Mouse (Mus musculus): Measurements from ENCODE around the gene Acaca.

The Acaca gene

DNA sequence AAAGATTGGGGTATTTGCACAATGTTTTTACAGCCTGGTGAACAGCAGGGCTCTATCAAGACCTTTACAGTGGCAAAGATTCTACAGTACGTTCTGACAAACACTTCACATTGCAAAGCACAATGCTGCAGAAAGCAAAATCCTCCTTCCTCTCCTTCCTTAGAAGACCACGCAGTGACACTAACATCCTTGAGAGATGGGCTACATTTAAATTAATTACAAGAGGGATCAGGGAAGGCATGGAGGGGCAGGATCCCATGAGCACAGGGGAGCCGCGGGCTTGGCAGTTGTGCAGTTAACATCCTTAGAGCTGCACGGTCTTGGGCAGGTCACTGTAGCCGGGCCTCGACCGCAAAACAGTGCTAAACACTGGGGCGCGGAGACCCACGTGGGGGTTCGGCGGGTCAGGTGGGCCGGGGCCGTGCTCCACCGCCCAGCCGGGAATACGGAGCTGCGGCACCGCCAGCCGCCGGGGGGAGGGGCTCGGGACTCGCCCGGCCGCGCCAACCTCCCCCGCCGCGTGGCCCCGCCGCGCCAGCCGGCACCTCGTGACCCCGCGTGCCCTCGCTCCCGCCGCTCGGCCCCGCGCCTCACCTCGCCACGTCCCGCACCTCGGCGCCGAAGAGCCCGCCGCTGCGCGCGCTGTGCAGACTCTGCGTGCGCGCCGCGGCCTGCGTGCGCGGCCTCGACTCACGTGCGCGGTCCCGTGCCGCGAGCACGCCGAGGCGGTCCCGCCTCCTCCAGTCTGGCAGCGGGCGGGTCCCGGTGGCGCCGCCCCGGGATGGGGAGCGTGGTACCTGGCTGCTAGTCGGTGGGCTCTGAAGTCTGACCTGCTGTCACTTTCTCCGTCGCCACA lies at the start of gene Acaca, which contains the start of gene Tada2a:
TSS of gene Acaca (plus strand) at position 730 of the 856 bp plus-strand sequence.
TSS of gene Tada2a (minus strand) at position 658 of the 856 bp plus-strand sequence.
- peak; percentile 63 to 71 for DNase-seq (ENCODE audit: low spot score in 2 of 2)

- DNase-seq (ENCODE audit: low spot score in 2 of 2) = no peak
Observed at GRCm38 (mm10) chr11:84079887-84080286, 49.6 kb upstream of the Acaca start.

GRCm38 (mm10) chr11:84080327-84080726 lies 49.1 kb upstream of the Acaca start:
- no peak for DNase-seq (ENCODE audit: low spot score in 2 of 2)

GRCm38 (mm10) chr11:84081901-84082300 lies 47.6 kb upstream of the Acaca start:
- no peak for DNase-seq (ENCODE audit: low spot score in 2 of 2)

- DNase-seq (ENCODE audit: low spot score in 2 of 2) = no peak
Observed at GRCm38 (mm10) chr11:84090572-84090971, 38.9 kb upstream of the Acaca start.

- DNase-seq (ENCODE audit: low spot score in 2 of 2) = no peak
Observed at GRCm38 (mm10) chr11:84095084-84095483, 34.4 kb upstream of the Acaca start.

GRCm38 (mm10) chr11:84097251-84097998 lies 32.0 kb upstream of the Acaca start:
- no peak for DNase-seq (ENCODE audit: low spot score in 2 of 2)

DNA sequence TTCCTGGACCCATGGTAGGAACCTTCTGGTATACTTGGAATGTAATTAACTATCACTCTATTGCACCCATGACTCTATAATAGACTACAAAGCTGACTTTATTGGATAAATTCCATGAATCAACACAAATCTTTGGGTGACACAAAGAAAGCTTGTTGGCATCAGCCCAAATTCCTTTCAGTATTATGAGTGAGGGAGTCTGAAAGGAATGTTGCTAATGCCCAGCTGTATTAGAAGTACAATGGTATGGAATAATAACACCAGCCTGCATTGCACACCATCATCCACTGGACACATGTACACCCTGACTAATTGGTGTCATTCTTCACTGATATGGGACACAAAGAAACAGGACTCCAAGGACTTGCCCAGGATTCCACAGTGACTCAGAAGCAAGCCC lies 28.3 kb upstream of the Acaca start:
- DNase-seq (ENCODE audit: low spot score in 2 of 2) = no peak

- DNase-seq (ENCODE audit: low spot score in 2 of 2) = no peak
Observed at GRCm38 (mm10) chr11:84104036-84104435, 25.4 kb upstream of the Acaca start.

DNA sequence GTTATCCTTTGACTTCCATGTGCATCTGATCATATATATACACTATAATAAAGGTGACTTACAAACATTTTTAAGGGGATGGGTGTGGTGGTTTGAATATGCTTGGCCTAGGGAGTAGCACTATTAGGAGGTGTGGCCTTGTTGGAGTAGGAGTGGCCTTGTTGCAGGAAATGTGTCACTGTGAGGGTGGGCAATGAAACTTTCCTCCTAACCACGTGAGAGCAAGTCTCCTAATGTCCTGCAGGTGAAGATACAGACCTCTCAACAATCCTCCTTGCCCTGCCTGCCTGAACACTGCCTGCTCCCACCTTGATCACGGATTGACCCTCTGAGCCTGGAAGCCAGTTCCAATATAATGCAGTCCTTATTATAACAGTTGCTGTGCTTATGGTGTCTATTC lies 22.3 kb upstream of the Acaca start:
- DNase-seq (ENCODE audit: low spot score in 2 of 2) = no peak

DNA sequence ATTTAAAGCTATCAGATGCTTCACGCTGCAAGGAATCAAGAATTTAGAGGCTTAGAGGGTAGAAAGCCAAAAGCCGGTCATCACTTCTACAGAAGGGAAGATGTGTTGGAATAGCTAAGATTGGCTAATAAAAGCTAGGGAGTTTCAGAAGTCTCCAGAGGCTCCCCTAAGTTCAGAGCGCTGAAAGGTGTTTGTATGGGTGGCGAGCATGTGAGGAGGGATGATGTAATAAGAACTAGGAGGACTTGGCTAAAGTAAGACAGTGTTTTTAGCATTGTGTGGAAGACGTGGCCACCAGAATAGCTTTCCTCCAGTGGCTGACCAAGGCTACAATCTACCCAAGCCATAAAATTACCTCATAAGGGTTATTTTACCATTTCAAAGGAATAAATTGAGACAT lies 15.8 kb upstream of the Acaca start:
- DNase-seq (ENCODE audit: low spot score in 2 of 2) = no peak

DNA sequence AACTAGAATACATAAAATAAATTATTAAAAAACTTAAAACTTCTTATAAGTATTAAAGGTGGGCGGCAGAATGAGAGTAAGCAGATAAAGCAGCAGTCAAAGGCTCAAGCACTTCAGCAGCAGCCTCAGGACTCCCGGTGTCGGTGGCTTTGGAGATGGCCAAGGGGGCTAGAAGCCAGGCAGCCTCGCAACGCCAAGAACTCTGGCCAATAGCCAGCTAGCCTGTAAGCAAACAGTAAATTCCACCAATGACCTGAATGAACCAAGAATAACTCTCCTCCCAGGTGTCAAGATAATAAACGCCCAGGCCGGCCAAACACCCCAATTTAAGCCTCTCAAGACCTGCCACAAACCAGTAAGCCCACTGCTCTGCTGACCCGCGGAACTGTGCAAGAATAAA lies 13.8 kb upstream of the Acaca start:
- peak; percentile 37 to 45 for DNase-seq (ENCODE audit: low spot score in 2 of 2)

DNA sequence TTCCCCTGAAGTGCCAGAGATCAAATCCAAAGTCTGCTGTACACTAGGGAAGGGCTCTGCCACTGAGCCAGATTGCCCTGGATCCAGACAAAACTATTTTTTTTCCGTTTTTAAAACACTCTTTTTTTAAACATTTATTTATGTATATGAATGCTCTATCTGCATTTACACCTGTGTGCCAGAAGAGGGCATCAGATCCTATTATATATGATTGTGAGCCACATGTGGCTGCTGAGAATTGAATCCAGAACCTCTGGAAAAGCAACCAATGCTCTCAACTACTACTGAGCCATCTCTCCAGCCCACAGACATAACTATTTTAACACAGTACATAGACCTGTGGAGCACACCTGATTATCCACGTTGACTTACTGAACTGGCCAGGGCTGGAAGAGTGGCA lies 13.3 kb upstream of the Acaca start:
- no peak for DNase-seq (ENCODE audit: low spot score in 2 of 2)

DNA sequence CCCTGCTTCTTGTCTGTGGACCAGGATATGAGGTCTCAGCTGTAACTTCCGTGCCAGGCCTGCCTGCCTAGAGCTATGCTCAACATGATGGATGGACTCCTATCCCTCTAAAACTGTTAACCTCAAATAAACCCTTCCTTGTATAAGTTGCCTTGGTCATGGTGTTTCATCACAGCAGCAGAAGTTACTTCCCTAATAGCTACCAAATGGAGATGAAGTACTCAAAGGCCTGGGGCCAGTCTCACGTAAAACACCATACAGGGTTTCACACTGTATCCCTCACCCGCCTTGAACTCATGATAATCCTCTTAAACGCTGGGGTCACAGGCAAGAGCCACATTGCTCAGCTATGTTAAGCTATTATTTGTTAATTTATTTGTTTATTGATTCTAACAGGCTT lies 12.0 kb upstream of the Acaca start:
- no peak for DNase-seq (ENCODE audit: low spot score in 2 of 2)

GRCm38 (mm10) chr11:84121051-84121956 lies 8.2 kb upstream of the Acaca start:
- no peak for DNase-seq (ENCODE audit: low spot score in 2 of 2)

GRCm38 (mm10) chr11:84127977-84128376 lies 1.5 kb upstream of the Acaca start:
- no peak for DNase-seq (ENCODE audit: low spot score in 2 of 2)

DNA sequence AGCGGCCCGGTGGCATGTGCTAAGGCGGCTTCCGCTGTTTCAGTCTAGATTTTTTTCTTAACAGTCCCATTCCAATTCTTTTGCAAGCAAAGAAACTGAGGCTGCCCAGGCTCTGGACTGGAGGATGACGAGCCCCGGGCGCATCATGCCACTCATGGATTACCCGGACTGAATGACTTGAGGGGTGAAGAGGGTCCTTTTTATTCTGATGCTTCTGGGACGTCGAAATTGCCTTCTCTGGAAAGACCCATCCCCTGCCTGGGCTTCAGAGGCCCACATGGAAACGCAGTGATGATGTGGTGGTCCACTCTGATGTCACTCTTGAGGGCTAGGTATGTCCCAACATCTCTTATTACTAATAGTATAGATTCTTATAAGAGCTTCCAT lies 320 bp downstream of the Acaca start:
- no peak for DNase-seq (ENCODE audit: low spot score in 2 of 2)

- no peak for DNase-seq (ENCODE audit: low spot score in 2 of 2)
Observed at GRCm38 (mm10) chr11:84134331-84134860, 4.9 kb downstream of the Acaca start.

DNA sequence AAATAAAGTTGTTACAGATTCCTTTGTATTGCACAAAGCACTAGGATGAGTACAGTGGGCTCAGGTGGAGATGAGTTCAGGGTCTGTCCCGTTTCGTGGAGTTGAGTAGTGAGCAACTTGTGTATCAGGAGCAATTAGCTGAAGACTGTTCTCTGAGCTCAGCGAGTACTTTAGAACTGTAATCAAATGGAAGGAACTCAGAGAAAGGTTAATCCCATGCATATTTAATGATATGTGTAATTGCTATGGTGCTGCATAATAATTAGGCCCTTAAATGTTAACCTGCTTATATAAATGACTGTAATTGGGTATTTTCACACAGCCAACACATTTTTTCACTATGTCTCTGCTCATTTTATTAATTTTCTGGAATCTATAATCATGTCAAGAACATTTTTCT lies 7.0 kb downstream of the Acaca start:
- DNase-seq (ENCODE audit: low spot score in 2 of 2) = no peak

- DNase-seq (ENCODE audit: low spot score in 2 of 2) = peak in 1 of 2 experiments; percentile 14
Observed at GRCm38 (mm10) chr11:84141752-84142151, 12.3 kb downstream of the Acaca start.

GRCm38 (mm10) chr11:84145201-84145798 lies 15.8 kb downstream of the Acaca start:
- DNase-seq (ENCODE audit: low spot score in 2 of 2) = no peak

Measured in heart, adult 9 months (tissue).